Mouse (Mus musculus): ENCODE data around the gene Fbxl2. TPM values are rescaled to one million over a fixed set of nuclear protein-coding genes. Genes with fewer than 3 reads are reported as not detected.

Fbxl2 gene
- polyA plus RNA-seq, 1 experiment = 9.7 TPM

GRCm38 (mm10) chr9:113932501-113932900 lies 113.5 kb downstream of the Fbxl2 start:
- TF ChIP-seq CEBPB (IDR thresholded peaks at IDR 0.05; ENCODE audit: low read depth) (no peak), MYOD1 (IDR thresholded peaks at IDR 0.05; ENCODE audit: control insufficient read depth, insufficient read length, low read depth) (no peak), FOSL1 (IDR thresholded peaks at IDR 0.05; ENCODE audit: insufficient read depth, low read length, poor library complexity, severe bottlenecking) (no peak), MYOG (IDR thresholded peaks at IDR 0.05; ENCODE audit: control insufficient read depth, extremely low read depth, insufficient read length) (no peak), MAX (IDR thresholded peaks at IDR 0.05) (no peak), USF1 (IDR thresholded peaks at IDR 0.05; ENCODE audit: low read depth) (no peak), CTCF (IDR thresholded peaks at IDR 0.05; ENCODE audit: control insufficient read depth, insufficient read depth, insufficient read length) (no peak)
- peak overlapping the region; percentile 76 for H3K4me3 ChIP-seq (ENCODE audit: insufficient read depth, poor library complexity, severe bottlenecking)
- H3K79me3 ChIP-seq (ENCODE audit: low read depth) = peaks cover 55% of the 10 kb centered on the region
- peak overlapping the region; percentile 59 for H3ac ChIP-seq (ENCODE audit: control insufficient read depth, insufficient read length, low read depth)
- peaks cover 63% of the 10 kb centered on the region for H3K79me2 ChIP-seq (ENCODE audit: control insufficient read depth, insufficient read depth)
- H3K36me3 ChIP-seq (ENCODE audit: control insufficient read depth, insufficient read depth) = no peaks in the 10 kb centered on the region
- H3K27me3 ChIP-seq (ENCODE audit: control insufficient read depth, insufficient read depth, insufficient read length) = no peaks in the 10 kb centered on the region

- H3K27me3 ChIP-seq (ENCODE audit: control insufficient read depth, insufficient read depth, insufficient read length) = no peaks in the 10 kb centered on the region
- H3ac ChIP-seq (ENCODE audit: control insufficient read depth, insufficient read length, low read depth) = peak overlapping the region; percentile 90
- no peak for TF ChIP-seq MYOD1 (IDR thresholded peaks at IDR 0.05; ENCODE audit: control insufficient read depth, insufficient read length, low read depth)
- no peak for TF ChIP-seq CTCF (IDR thresholded peaks at IDR 0.05; ENCODE audit: control insufficient read depth, insufficient read depth, insufficient read length)
- TF ChIP-seq MYOG (IDR thresholded peaks at IDR 0.05; ENCODE audit: control insufficient read depth, extremely low read depth, insufficient read length) = no peak
- TF ChIP-seq FOSL1 (IDR thresholded peaks at IDR 0.05; ENCODE audit: insufficient read depth, low read length, poor library complexity, severe bottlenecking) = no peak
- no peak for TF ChIP-seq CEBPB (IDR thresholded peaks at IDR 0.05; ENCODE audit: low read depth)
- TF ChIP-seq MAX (IDR thresholded peaks at IDR 0.05) = no peak
- TF ChIP-seq USF1 (IDR thresholded peaks at IDR 0.05; ENCODE audit: low read depth) = no peak
Observed at GRCm38 (mm10) chr9:113932100-113932470, 113.9 kb downstream of the Fbxl2 start.

DNA sequence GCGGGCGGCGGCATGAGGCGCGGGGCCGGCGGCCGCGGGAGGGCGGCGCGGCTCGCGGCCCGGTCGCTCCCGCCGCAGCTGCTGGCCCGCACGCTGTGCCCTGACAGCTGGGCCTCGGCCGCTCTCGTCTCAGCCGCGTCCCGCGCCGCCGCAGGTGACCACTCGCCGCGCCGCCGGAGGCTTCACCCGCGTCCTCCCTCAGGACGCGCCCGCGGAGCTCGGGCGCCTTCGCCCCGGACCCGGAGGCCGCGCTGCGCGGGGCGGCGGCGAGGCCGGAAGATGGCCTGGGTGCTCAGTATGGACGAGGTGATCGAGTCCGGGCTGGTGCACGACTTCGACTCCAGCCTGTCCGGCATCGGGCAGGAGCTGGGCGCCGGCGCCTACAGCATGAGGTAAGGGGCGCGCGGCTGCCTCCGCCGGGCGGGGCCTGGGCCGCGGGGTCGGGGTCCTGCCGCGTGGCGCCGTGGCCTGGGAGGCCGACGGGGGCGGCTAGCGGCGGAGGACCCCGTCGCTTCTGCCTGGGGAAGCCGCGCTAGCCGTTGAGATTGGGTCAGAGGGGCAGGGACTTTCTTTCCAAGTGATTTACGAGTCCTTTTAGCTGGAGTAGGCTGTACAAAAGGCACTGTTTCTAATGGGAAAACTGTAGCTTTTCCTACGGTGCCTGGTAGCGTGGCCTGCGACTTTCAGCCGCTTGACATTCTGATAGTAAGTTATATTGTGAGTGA lies 114.5 kb downstream of the Fbxl2 start:
- no peaks in the 10 kb centered on the region for H3K36me3 ChIP-seq (ENCODE audit: control insufficient read depth, insufficient read depth)
- peaks cover 54% of the 10 kb centered on the region for H3K79me2 ChIP-seq (ENCODE audit: control insufficient read depth, insufficient read depth)
- H3K79me3 ChIP-seq (ENCODE audit: low read depth) = peaks cover 47% of the 10 kb centered on the region
- H3K27me3 ChIP-seq (ENCODE audit: control insufficient read depth, insufficient read depth, insufficient read length) = no peaks in the 10 kb centered on the region
- peak overlapping the region; percentile 90 for H3ac ChIP-seq (ENCODE audit: control insufficient read depth, insufficient read length, low read depth)
- TF ChIP-seq USF1 (IDR thresholded peaks at IDR 0.05; ENCODE audit: low read depth) (no peak), MYOG (IDR thresholded peaks at IDR 0.05; ENCODE audit: control insufficient read depth, extremely low read depth, insufficient read length) (no peak), FOSL1 (IDR thresholded peaks at IDR 0.05; ENCODE audit: insufficient read depth, low read length, poor library complexity, severe bottlenecking) (no peak)
- H3K4me3 ChIP-seq (ENCODE audit: insufficient read depth, poor library complexity, severe bottlenecking) = peak overlapping the region; percentile 76

More at GRCm38 (mm10) chr9:113932100-113932470, 113.9 kb downstream of the Fbxl2 start:
- Histone ChIP-seq H3K4me3 (ENCODE audit: insufficient read depth, poor library complexity, severe bottlenecking) (peak overlapping the region; percentile 76), H3K36me3 (ENCODE audit: control insufficient read depth, insufficient read depth) (no peaks in the 10 kb centered on the region), H3K79me2 (ENCODE audit: control insufficient read depth, insufficient read depth) (peaks cover 59% of the 10 kb centered on the region), H3K79me3 (ENCODE audit: low read depth) (peaks cover 52% of the 10 kb centered on the region)

DNA sequence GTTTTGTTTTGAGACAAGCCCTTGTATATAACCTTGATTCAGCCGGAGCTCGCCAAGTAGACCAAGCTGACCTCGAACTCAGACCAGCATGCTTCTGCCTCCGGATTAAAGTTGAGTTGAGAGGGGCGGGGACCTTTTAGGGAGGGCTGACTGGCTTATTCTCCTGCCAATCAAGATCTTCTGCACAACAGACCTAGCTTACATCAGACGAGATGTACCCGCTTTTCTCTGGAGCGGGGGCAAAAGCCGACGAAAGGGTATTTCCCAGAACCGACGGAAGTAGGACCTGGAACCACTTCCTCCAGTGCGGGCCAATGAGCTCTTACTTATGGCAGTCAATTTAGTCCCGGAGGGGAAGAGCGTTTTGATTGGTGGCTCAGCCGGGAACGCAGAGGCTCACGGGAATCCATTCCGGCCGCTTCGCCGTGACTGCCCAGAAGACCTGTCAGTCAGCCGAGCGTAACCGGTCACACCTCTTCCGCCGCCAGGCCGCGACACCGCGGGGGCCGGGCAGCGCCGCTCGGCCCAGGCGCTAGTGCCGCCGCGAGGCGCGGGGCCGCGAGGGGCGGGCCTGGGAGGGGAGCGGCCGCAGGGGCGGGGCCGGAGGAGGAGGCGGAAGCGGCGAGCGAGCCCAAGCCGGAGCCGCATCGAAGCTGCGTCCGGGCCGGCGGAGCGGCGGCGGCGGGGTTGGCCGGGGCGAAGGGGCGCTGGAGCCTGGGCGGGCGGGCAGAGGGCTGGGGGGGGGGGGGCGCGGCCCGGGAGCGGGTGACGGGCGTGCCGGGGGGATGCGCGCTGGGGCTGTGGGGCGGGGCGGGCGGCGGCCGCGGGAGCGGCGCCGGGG lies 115.2 kb downstream of the Fbxl2 start, which contains the start of gene Ubp1:
Gene Ubp1 (plus strand): TSS at position 401 of the 841 bp plus-strand sequence.
- TF ChIP-seq FOSL1 (IDR thresholded peaks at IDR 0.05; ENCODE audit: insufficient read depth, low read length, poor library complexity, severe bottlenecking) (no peak), CEBPB (IDR thresholded peaks at IDR 0.05; ENCODE audit: low read depth) (no peak), MAX (IDR thresholded peaks at IDR 0.05) (peak; percentile 85), MYOG (IDR thresholded peaks at IDR 0.05; ENCODE audit: control insufficient read depth, extremely low read depth, insufficient read length) (no peak)
- Histone ChIP-seq H3K79me2 (ENCODE audit: control insufficient read depth, insufficient read depth) (peaks cover 46% of the 10 kb centered on the region), H3K36me3 (ENCODE audit: control insufficient read depth, insufficient read depth) (no peaks in the 10 kb centered on the region)

GRCm38 (mm10) chr9:113929676-113930075 lies 116.3 kb downstream of the Fbxl2 start:
- peak overlapping the region; percentile 76 for H3K4me3 ChIP-seq (ENCODE audit: insufficient read depth, poor library complexity, severe bottlenecking)
- no peak for TF ChIP-seq FOSL1 (IDR thresholded peaks at IDR 0.05; ENCODE audit: insufficient read depth, low read length, poor library complexity, severe bottlenecking)
- TF ChIP-seq USF1 (IDR thresholded peaks at IDR 0.05; ENCODE audit: low read depth) = no peak
- TF ChIP-seq MAX (IDR thresholded peaks at IDR 0.05) = no peak
- TF ChIP-seq MYOD1 (IDR thresholded peaks at IDR 0.05; ENCODE audit: control insufficient read depth, insufficient read length, low read depth) = no peak
- TF ChIP-seq MYOG (IDR thresholded peaks at IDR 0.05; ENCODE audit: control insufficient read depth, extremely low read depth, insufficient read length) = no peak
- TF ChIP-seq CEBPB (IDR thresholded peaks at IDR 0.05; ENCODE audit: low read depth) = no peak

More for the DNA sequence above, 115.2 kb downstream of the Fbxl2 start, which contains the start of gene Ubp1:
- Histone ChIP-seq H3K79me3 (ENCODE audit: low read depth) (peaks cover 39% of the 10 kb centered on the region), H3ac (ENCODE audit: control insufficient read depth, insufficient read length, low read depth) (peak within 1 kb of the TSS; percentile 90), H3K27me3 (ENCODE audit: control insufficient read depth, insufficient read depth, insufficient read length) (no peaks in the 10 kb centered on the region), H3K4me3 (ENCODE audit: insufficient read depth, poor library complexity, severe bottlenecking) (peak within 1 kb of the TSS; percentile 76)

More at GRCm38 (mm10) chr9:113929676-113930075, 116.3 kb downstream of the Fbxl2 start:
- H3K27me3 ChIP-seq (ENCODE audit: control insufficient read depth, insufficient read depth, insufficient read length) = no peaks in the 10 kb centered on the region
- H3K79me3 ChIP-seq (ENCODE audit: low read depth) = peaks cover 28% of the 10 kb centered on the region
- peaks cover 35% of the 10 kb centered on the region for H3K79me2 ChIP-seq (ENCODE audit: control insufficient read depth, insufficient read depth)
- no peaks in the 10 kb centered on the region for H3K36me3 ChIP-seq (ENCODE audit: control insufficient read depth, insufficient read depth)
- H3ac ChIP-seq (ENCODE audit: control insufficient read depth, insufficient read length, low read depth) = no peak overlapping the region

Measured in C2C12 (cell line).